Mouse (Mus musculus) MEL (cell line): ENCODE results near the gene Arhgap18. TPM values are rescaled to one million over a fixed set of nuclear protein-coding genes. Genes with fewer than 3 reads are reported as not detected.

ENCODE experiments used
- DNase-seq: peaks from one replicate; pipeline ENCODE4 v3.0.0; 2011; ENCODE audit warnings: low read depth, low spot score
- H3K27ac ChIP-seq: 2 replicates; pipeline ENCODE4 v1.5.1; 2012; ENCODE audit warnings: low read depth, mild to moderate bottlenecking, control low read depth, low read length, moderate library complexity; ENCODE audit not compliant: control insufficient read depth
- H3K27me3 ChIP-seq, 2 experiments: fragments of 150-350 bp in 1 of 2; sonication (generic) in 1 of 2; 2 replicates each; pipeline ENCODE4 v1.6.1; 2012; ENCODE audit warnings: low read length in 2 of 2, mild to moderate bottlenecking in 2 of 2, improper control_type of control experiment in 1 of 2, moderate library complexity in 1 of 2; ENCODE audit not compliant: insufficient read depth in 2 of 2, control insufficient read depth in 1 of 2
- H3K36me3 ChIP-seq, 2 experiments: 2 replicates each; pipeline ENCODE4 v1.6.1; 2012 to 2014; ENCODE audit warnings: low read length in 2 of 2, improper control_type of control experiment in 1 of 2, inconsistent platforms in 1 of 2, mild to moderate bottlenecking in 1 of 2; ENCODE audit not compliant: insufficient read depth in 2 of 2, control insufficient read depth in 1 of 2
- H3K4me1 ChIP-seq, 2 experiments: fragments of 150-350 bp in 1 of 2; sonication (generic) in 1 of 2; 2 replicates each; pipeline ENCODE4 v1.6.1; 2012; ENCODE audit warnings: low read length in 2 of 2, improper control_type of control experiment in 1 of 2, mild to moderate bottlenecking in 1 of 2; ENCODE audit not compliant: insufficient read depth in 2 of 2, control insufficient read depth in 1 of 2
- H3K4me3 ChIP-seq, 2 experiments: fragments of 150-350 bp in 1 of 2; sonication (generic) in 1 of 2; 2 replicates each; pipeline ENCODE4 v1.5.1; 2012; ENCODE audit warnings: low read depth in 2 of 2, low read length in 2 of 2, mild to moderate bottlenecking in 2 of 2, moderate library complexity in 2 of 2, control low read depth in 1 of 2, improper control_type of control experiment in 1 of 2; ENCODE audit not compliant: control insufficient read depth in 1 of 2, insufficient read depth in 1 of 2
- H3K79me2 ChIP-seq: 2 replicates; pipeline ENCODE4 v1.6.1; 2012; ENCODE audit warnings: mild to moderate bottlenecking, low read length, moderate library complexity; ENCODE audit not compliant: control insufficient read depth, poor library complexity, insufficient read depth
- H3K9ac ChIP-seq: 2 replicates; pipeline ENCODE4 v1.6.1; 2012; ENCODE audit warnings: low read depth, mild to moderate bottlenecking, control low read depth, low read length, moderate library complexity; ENCODE audit not compliant: control insufficient read depth, poor library complexity, severe bottlenecking
- H3K9me3 ChIP-seq: fragments of 150-350 bp; sonication (generic); replicated peaks from 2 replicates; pipeline ENCODE4 v1.6.1; 2012; ENCODE audit warnings: mild to moderate bottlenecking, low read length, improper control_type of control experiment, moderate library complexity; ENCODE audit not compliant: insufficient read depth
- BHLHE40 ChIP-seq: IDR thresholded peaks from 2 replicates; pipeline ENCODE4 v1.6.1; 2012; ENCODE audit warnings: low read depth, mild to moderate bottlenecking, inconsistent platforms, low read length, improper control_type of control experiment, borderline replicate concordance
- CHD2 ChIP-seq: IDR thresholded peaks from 2 replicates; pipeline ENCODE4 v1.6.1; 2011; ENCODE audit warnings: low read length, improper control_type of control experiment
- CTCF ChIP-seq, 3 experiments: IDR thresholded peaks in 2 of 3; conservative IDR thresholded peaks in 1 of 3; 2 replicates each; pipeline ENCODE4 v1.5.1; 2011 to 2012; ENCODE audit warnings: low read length in 3 of 3, low read depth in 2 of 3, mild to moderate bottlenecking in 2 of 3, improper control_type of control experiment in 1 of 3, inconsistent platforms in 1 of 3, mixed read lengths in 1 of 3, moderate library complexity in 1 of 3; ENCODE audit not compliant: control insufficient read depth in 1 of 3, insufficient read depth in 1 of 3, poor library complexity in 1 of 3, severe bottlenecking in 1 of 3
- ELF1 ChIP-seq: IDR thresholded peaks from 2 replicates; pipeline ENCODE4 v1.6.1; 2014; ENCODE audit warnings: low read depth, mild to moderate bottlenecking, inconsistent platforms, low read length, improper control_type of control experiment, moderate library complexity
- EP300 ChIP-seq, 2 experiments: IDR thresholded peaks; 2 replicates each; pipeline ENCODE4 v1.6.1; 2011; ENCODE audit warnings: improper control_type of control experiment in 2 of 2, low read length in 2 of 2, low read depth in 1 of 2, mild to moderate bottlenecking in 1 of 2
- ETS1 ChIP-seq: IDR thresholded peaks from 2 replicates; pipeline ENCODE4 v1.6.1; 2012; ENCODE audit warnings: low read depth, mild to moderate bottlenecking, inconsistent platforms, low read length, improper control_type of control experiment, moderate library complexity
- GABPA ChIP-seq: IDR thresholded peaks from 2 replicates; pipeline ENCODE4 v1.6.1; 2012; ENCODE audit warnings: low read depth, mild to moderate bottlenecking, inconsistent platforms, low read length, improper control_type of control experiment, moderate library complexity
- GATA1 ChIP-seq: IDR thresholded peaks from 2 replicates; pipeline ENCODE4 v1.6.1; 2011; ENCODE audit warnings: low read depth, low read length, improper control_type of control experiment
- HCFC1 ChIP-seq: IDR thresholded peaks from 2 replicates; pipeline ENCODE4 v1.6.1; 2012; ENCODE audit warnings: low read depth, mild to moderate bottlenecking, inconsistent platforms, low read length, improper control_type of control experiment, moderate library complexity
- KAT2A ChIP-seq: conservative IDR thresholded peaks from 2 replicates; pipeline ENCODE4 v1.6.1; 2012; ENCODE audit warnings: low read depth, low read length, improper control_type of control experiment, inconsistent platforms
- MAFK ChIP-seq: IDR thresholded peaks from 2 replicates; pipeline ENCODE4 v1.6.1; 2011; ENCODE audit warnings: low read depth, mild to moderate bottlenecking, low read length, improper control_type of control experiment, borderline replicate concordance
- MAX ChIP-seq: IDR thresholded peaks from 2 replicates; pipeline ENCODE4 v1.6.1; 2011; ENCODE audit warnings: low read length, improper control_type of control experiment
- MAZ ChIP-seq: IDR thresholded peaks from 2 replicates; pipeline ENCODE4 v1.6.1; 2012; ENCODE audit warnings: low read depth, mild to moderate bottlenecking, inconsistent platforms, low read length, improper control_type of control experiment
- MEF2A ChIP-seq: IDR thresholded peaks from 2 replicates; pipeline ENCODE4 v1.6.1; 2014; ENCODE audit warnings: low read depth, mild to moderate bottlenecking, inconsistent platforms, low read length, improper control_type of control experiment; ENCODE audit not compliant: poor library complexity, insufficient replicate concordance, severe bottlenecking; ENCODE audit errors: extremely low read depth
- MYB ChIP-seq: IDR thresholded peaks from 2 replicates; pipeline ENCODE4 v1.6.1; 2011; ENCODE audit warnings: mild to moderate bottlenecking, low read depth, low read length, improper control_type of control experiment
- POLR2A ChIP-seq, 2 experiments: IDR thresholded peaks; 2 replicates each; pipeline ENCODE4 v1.6.1; 2011 to 2012; ENCODE audit warnings: low read length in 2 of 2, mild to moderate bottlenecking in 2 of 2, control low read depth in 1 of 2, improper control_type of control experiment in 1 of 2, low read depth in 1 of 2, moderate library complexity in 1 of 2; ENCODE audit not compliant: control insufficient read depth in 1 of 2, insufficient read depth in 1 of 2, poor library complexity in 1 of 2
- POLR2AphosphoS2 ChIP-seq: IDR thresholded peaks from 2 replicates; pipeline ENCODE4 v1.6.1; 2011; ENCODE audit warnings: low read length, improper control_type of control experiment
- POLR2AphosphoS5 ChIP-seq: IDR thresholded peaks from 2 replicates; pipeline ENCODE4 v1.6.1; 2012; ENCODE audit warnings: low read depth, borderline replicate concordance, mild to moderate bottlenecking, inconsistent platforms, low read length, moderate library complexity, mixed read lengths
- RAD21 ChIP-seq: IDR thresholded peaks from 2 replicates; pipeline ENCODE4 v1.6.1; 2011; ENCODE audit warnings: mild to moderate bottlenecking, low read depth, low read length, improper control_type of control experiment
- RCOR1 ChIP-seq: IDR thresholded peaks from 2 replicates; pipeline ENCODE4 v1.6.1; 2012; ENCODE audit warnings: low read depth, mild to moderate bottlenecking, inconsistent platforms, low read length, improper control_type of control experiment
- SMC3 ChIP-seq: IDR thresholded peaks from 2 replicates; pipeline ENCODE4 v1.6.1; 2011; ENCODE audit warnings: low read depth, low read length, improper control_type of control experiment
- TAL1 ChIP-seq: IDR thresholded peaks from 2 replicates; pipeline ENCODE4 v1.6.1; 2012; ENCODE audit warnings: mild to moderate bottlenecking, inconsistent platforms, low read length, moderate library complexity, mixed read lengths
- USF1 ChIP-seq: IDR thresholded peaks from 2 replicates; pipeline ENCODE4 v1.6.1; 2014; ENCODE audit warnings: low read depth, mild to moderate bottlenecking, inconsistent platforms, low read length, improper control_type of control experiment, moderate library complexity
- USF2 ChIP-seq, 2 experiments: IDR thresholded peaks; 2 replicates each; pipeline ENCODE4 v1.6.1; 2011 to 2012; ENCODE audit warnings: improper control_type of control experiment in 2 of 2, low read length in 2 of 2, borderline replicate concordance in 1 of 2, inconsistent platforms in 1 of 2, low read depth in 1 of 2, mild to moderate bottlenecking in 1 of 2; ENCODE audit not compliant: insufficient read depth in 1 of 2
- ZKSCAN1 ChIP-seq: IDR thresholded peaks from 2 replicates; pipeline ENCODE4 v1.6.1; 2012; ENCODE audit warnings: low read depth, mild to moderate bottlenecking, inconsistent platforms, low read length, improper control_type of control experiment, moderate library complexity
- ZMIZ1 ChIP-seq: IDR thresholded peaks from 2 replicates; pipeline ENCODE4 v1.6.1; 2012; ENCODE audit warnings: low read depth, mild to moderate bottlenecking, inconsistent platforms, low read length, improper control_type of control experiment, moderate library complexity
- polyA plus RNA-seq, 2 experiments: library from polyadenylated mRNA; stranded (reverse) in 1 of 2; unstranded in 1 of 2; fragments of >175 nt in 1 of 2; fragments of >200 nt in 1 of 2; gene quantifications; 2 replicates each; pipeline versions ENCODE4 v1.2.1 to v1.2.4; 2012; ENCODE audit warnings: low replicate concordance in 2 of 2, low read depth in 1 of 2; ENCODE audit not compliant: insufficient read length in 2 of 2, insufficient read depth in 1 of 2, missing spikeins in 1 of 2
- total RNA-seq: library from RNA; depleted of rRNA; stranded (reverse); fragments of 300-350 nt; gene quantifications from 2 replicates; pipeline ENCODE4 v1.2.3, GENCODE M21; 2012

Arhgap18 gene
- total and polyA plus RNA-seq, 3 experiments, result 3.4 to 4.4 TPM; not detected in 1

DNA sequence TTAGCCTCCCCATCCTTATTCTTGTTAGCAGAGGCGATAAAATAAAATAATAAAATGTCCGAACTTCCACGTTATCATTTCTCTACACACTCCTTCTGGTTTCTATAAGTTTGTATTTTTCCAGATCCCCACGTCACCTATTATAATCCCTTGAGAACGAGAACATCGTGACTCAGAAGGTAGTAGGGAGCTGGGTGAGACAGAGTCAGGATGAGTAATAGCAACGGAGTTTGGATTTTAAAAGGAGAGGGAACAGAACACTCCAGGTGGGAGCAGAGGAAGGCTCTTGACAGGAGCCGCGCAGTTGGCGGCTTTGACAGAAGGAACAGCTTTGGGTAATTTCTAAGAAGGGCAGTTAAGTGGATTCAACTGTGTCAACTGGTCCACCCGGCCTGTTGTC lies 124.1 kb downstream of the Arhgap18 start:
- no peaks in the 10 kb centered on the region for H3K27me3 ChIP-seq
- no peaks in the 10 kb centered on the region for H3K36me3 ChIP-seq
- no peak overlapping the region for H3K4me3 ChIP-seq
- no peaks in the 10 kb centered on the region; the same call in 1 of the 2 replicates for H3K79me2 ChIP-seq
- H3K27ac ChIP-seq, result no peak overlapping the region
- DNase-seq, result no peak
- H3K4me1 ChIP-seq, result no peaks in the 10 kb centered on the region
- no peaks in the 10 kb centered on the region for H3K9me3 ChIP-seq
- no peak for TF ChIP-seq GABPA
- TF ChIP-seq RAD21, result no peak
- TF ChIP-seq RCOR1, result no peak
- no peak for TF ChIP-seq MEF2A
- no peak for TF ChIP-seq CHD2
- no peak for TF ChIP-seq ZKSCAN1
- no peak for TF ChIP-seq MAX
- TF ChIP-seq SMC3, result no peak
- no peak for TF ChIP-seq CTCF (IDR thresholded peaks at IDR 0.05 in 2 of 3, conservative IDR thresholded peaks at IDR 0.05 in 1 of 3; ENCODE audit: control insufficient read depth in 1 of 3, insufficient read depth in 1 of 3, low read depth in 2 of 3, low read length in 3 of 3, poor library complexity in 1 of 3, severe bottlenecking in 1 of 3)
- no peak for TF ChIP-seq MAZ
- no peak for TF ChIP-seq HCFC1
- TF ChIP-seq BHLHE40, result no peak
- no peak for TF ChIP-seq TAL1
- no peak for TF ChIP-seq ETS1
- H3K9ac ChIP-seq, result no peak overlapping the region

GRCm38 (mm10) chr10:26878924-26879600 lies 125.8 kb downstream of the Arhgap18 start:
- Histone ChIP-seq H3K79me2 (no peaks in the 10 kb centered on the region; the same call in 1 of the 2 replicates), H3K27ac (no peak overlapping the region), H3K36me3 (no peaks in the 10 kb centered on the region), H3K9me3 (no peaks in the 10 kb centered on the region), H3K27me3 (no peaks in the 10 kb centered on the region), H3K9ac (no peak overlapping the region), H3K4me3 (no peak overlapping the region), H3K4me1 (no peaks in the 10 kb centered on the region)
- no peak for DNase-seq
- TF ChIP-seq MYB (no peak), MAZ (no peak), ETS1 (no peak), EP300 (IDR thresholded peaks at IDR 0.05; ENCODE audit: low read depth in 1 of 2, low read length in 2 of 2) (no peak), KAT2A (no peak), USF1 (no peak), RCOR1 (no peak), USF2 (IDR thresholded peaks at IDR 0.05; ENCODE audit: borderline replicate concordance in 1 of 2, insufficient read depth in 1 of 2, low read depth in 1 of 2, low read length in 2 of 2) (no peak), POLR2AphosphoS5 (no peak), MAFK (no peak), ZMIZ1 (no peak), BHLHE40 (no peak), ELF1 (no peak), POLR2AphosphoS2 (no peak), GATA1 (no peak), POLR2A (IDR thresholded peaks at IDR 0.05; ENCODE audit: control insufficient read depth in 1 of 2, insufficient read depth in 1 of 2, low read depth in 1 of 2, low read length in 2 of 2, poor library complexity in 1 of 2) (no peak), MAX (no peak), TAL1 (no peak)
- TF ChIP-seq, all 39 proteins: peak for 0
